Mouse (Mus musculus) erythroblast, embryonic 14.5 days (primary cell): ENCODE measurements around the gene Fgf9. TPM values are rescaled to one million over a fixed set of nuclear protein-coding genes. Genes with fewer than 3 reads are reported as not detected.

Experiments used
- H3K27me3 ChIP-seq: 2 replicates; pipeline ENCODE4 v1.6.1; 2012; ENCODE audit warnings: inconsistent platforms; ENCODE audit not compliant: control insufficient read depth
- H3K36me3 ChIP-seq: 2 replicates; pipeline ENCODE4 v1.6.1; 2012; ENCODE audit warnings: mild to moderate bottlenecking, inconsistent platforms; ENCODE audit not compliant: control insufficient read depth
- H3K4me1 ChIP-seq: 2 replicates; pipeline ENCODE4 v1.6.1; 2012; ENCODE audit warnings: inconsistent platforms; ENCODE audit not compliant: control insufficient read depth
- H3K4me3 ChIP-seq: replicated peaks from 2 replicates; pipeline ENCODE3; 2012; ENCODE audit warnings: moderate library complexity, mild to moderate bottlenecking, inconsistent platforms
- H3K9me3 ChIP-seq: 2 replicates; pipeline ENCODE4 v1.6.1; 2012; ENCODE audit warnings: low read length, inconsistent platforms, mixed read lengths; ENCODE audit not compliant: control insufficient read depth
- GATA1 ChIP-seq: IDR thresholded peaks from 2 replicates; pipeline ENCODE4 v1.6.1; 2012; ENCODE audit warnings: low read length, inconsistent platforms, mixed read lengths
- TAL1 ChIP-seq: IDR thresholded peaks from 3 replicates; pipeline ENCODE4 v1.6.1; 2012; ENCODE audit warnings: low read length, inconsistent platforms, mixed read lengths
- polyA plus RNA-seq: library from polyadenylated mRNA; stranded (reverse); fragments of >175 nt; gene quantifications from 2 replicates; pipeline ENCODE4 v1.2.3, GENCODE M21; 2012

Fgf9 gene
- polyA plus RNA-seq, result not detected in 2 replicates

DNA sequence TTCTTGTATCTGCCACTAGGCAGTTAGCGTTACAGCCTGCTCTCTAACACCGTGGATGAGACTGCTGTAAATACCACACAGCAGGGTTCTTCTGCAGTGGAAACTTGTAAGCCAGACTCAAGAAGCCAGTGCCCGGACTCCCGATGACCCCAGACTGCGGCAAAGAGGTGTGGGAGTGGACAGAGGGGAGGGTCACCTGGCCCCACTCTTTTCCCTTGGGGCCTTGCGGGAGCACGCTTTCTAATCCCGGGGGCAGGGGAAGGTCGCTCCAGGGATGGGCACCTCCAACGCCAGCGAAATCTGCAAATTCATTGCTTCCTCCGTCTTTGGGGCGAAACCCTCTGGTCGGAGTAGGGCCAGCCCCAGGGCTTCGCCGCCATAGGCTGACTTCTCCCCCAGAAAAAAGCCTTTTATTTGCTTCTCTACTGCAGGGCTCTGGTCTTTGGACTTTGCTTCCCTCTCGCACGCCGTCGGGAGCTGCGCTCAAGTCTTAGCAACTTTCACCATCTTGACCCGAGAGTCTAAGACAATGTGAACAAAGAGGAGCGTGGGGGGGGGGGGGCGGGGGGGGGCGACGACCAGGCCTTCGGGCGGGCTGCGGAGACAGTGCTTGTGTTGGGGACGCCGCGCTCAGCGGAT is at the start of gene Fgf9:
TSS of gene Fgf9 (plus strand) at position 67 of the 639 bp plus-strand sequence.
- TF ChIP-seq TAL1, result no peak
- TF ChIP-seq GATA1, result no peak
- Histone ChIP-seq H3K4me3 (peak within 1 kb of the TSS; percentile 15), H3K9me3 (peaks cover 2% of the 10 kb centered on the region; the same call in 1 of the 2 replicates), H3K4me1 (no peaks in the 10 kb centered on the region), H3K36me3 (no peaks in the 10 kb centered on the region), H3K27me3 (peaks cover 74% of the 10 kb centered on the region)

DNA sequence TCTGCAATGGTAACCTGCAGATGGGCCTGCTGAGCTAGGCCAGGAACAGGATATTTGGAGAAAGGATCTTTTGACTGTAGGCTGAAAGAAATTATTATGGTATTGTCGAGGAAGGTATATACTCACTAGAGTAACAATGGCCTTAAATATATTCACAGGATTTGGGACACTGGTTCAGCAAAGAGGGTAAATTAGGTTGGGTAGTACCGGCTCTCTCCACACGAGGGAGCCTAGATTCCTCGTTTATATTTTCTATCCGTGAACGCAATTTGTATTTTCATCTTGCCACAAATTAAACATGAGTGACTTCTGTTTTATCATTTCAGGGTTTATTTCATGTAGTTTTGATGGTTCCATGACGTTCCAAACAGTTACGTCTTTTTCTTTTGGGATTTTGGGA is 35.8 kb upstream of the Fgf9 start:
- Histone ChIP-seq H3K4me1 (no peaks in the 10 kb centered on the region), H3K9me3 (peaks cover 4% of the 10 kb centered on the region; the same call in 1 of the 2 replicates), H3K27me3 (no peaks in the 10 kb centered on the region), H3K4me3 (no peak overlapping the region), H3K36me3 (no peaks in the 10 kb centered on the region)
- TF ChIP-seq GATA1 (no peak), TAL1 (no peak)

DNA sequence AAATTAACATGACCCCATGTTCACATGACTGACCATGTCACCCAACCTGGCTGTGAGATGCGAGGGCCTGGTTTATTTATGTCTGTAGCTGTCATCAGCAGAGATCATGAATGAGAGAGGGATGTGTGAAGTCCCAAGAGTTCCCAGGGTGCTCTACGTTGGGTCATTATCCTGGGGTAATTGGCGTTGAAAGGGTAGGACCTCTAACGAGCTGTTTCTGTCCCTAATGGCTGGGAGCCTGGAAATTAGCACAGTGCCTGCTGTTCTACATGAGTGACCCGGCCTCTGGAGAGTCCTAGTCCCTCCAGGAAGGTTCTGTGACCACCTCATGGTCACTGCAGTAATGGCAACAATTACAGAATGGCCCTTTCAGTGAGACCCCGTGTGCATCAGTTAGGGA is 34.2 kb upstream of the Fgf9 start:
- Histone ChIP-seq H3K36me3 (no peaks in the 10 kb centered on the region), H3K4me3 (no peak overlapping the region), H3K27me3 (no peaks in the 10 kb centered on the region), H3K9me3 (no peaks in the 10 kb centered on the region), H3K4me1 (no peaks in the 10 kb centered on the region)
- no peak for TF ChIP-seq GATA1
- TF ChIP-seq TAL1, result no peak

DNA sequence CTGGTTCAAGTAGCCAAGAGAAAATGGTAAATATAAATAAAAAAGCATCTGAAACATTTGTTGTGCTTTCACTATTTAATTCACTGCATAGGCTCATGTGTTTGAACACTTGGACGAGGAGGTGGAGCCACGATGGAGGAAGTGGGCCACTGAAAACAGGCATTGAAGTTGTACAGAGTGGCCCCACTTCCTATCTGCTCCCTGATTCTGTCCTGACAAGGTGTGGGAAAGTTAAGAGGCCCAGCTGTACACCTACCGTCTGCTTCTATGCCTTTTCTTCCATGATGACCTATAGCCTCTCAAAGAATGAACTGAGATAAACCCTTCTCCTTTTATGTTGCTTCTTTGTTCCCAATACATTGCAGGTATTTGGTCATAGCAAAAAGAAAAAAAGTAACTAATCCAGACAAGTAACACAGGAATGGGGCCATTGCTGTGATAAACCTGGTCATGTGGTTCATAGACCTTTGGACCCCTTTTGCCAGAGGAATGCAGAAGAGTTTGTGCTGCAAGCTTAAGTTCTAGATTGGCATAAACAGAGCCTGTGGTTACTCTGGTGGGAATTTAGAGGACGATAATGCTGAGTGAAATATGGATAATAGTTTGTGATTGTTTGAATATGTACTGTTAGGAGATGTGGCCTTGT is 23.6 kb upstream of the Fgf9 start:
- TF ChIP-seq GATA1, result no peak

DNA sequence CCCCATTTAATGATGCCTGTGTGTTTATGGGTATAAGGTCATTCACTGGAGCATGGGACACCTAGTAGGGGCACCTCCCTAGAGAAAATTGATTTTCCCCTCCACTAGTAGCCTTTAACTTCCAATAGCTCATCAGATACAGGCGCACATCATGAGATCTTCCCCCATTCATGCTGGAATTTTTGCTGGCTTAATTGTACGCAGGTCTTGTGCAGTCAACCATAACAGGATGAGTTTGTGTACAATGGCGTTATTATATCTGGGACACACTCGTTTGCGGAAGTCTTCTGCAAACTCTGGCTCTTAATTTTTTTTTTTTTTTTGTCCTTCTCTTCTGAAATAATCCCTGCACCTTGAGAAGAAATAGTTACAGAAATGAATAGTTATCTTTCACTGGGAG is 19.7 kb upstream of the Fgf9 start:
- peaks cover 5% of the 10 kb centered on the region for H3K9me3 ChIP-seq
- H3K4me1 ChIP-seq, result no peaks in the 10 kb centered on the region
- no peak for TF ChIP-seq TAL1
- TF ChIP-seq GATA1, result no peak

More for the DNA sequence above, 23.6 kb upstream of the Fgf9 start:
- Histone ChIP-seq H3K9me3 (no peaks in the 10 kb centered on the region), H3K36me3 (no peaks in the 10 kb centered on the region), H3K4me1 (no peaks in the 10 kb centered on the region), H3K4me3 (no peak overlapping the region), H3K27me3 (no peaks in the 10 kb centered on the region)

DNA sequence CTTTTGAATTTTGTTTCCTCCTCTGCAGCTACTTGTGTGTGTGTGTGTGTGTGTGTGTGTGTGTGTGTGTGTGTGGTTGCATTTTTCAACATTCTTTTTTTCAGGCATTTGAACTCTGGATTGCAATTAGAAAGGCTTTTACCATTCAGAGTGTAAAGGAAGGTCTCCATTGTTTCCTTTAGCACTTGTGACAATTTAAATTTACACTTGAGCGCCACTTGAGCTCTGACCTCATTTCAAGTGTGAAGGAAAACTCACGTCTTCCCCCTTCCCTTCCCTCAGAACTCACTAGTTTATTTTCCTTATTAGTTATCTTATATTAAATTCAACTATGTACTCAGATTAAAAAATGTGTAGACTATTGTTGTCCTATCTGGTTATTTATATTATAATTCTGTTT is 2.8 kb upstream of the Fgf9 start:
- Histone ChIP-seq H3K27me3 (peaks cover 44% of the 10 kb centered on the region), H3K4me3 (no peak overlapping the region), H3K9me3 (no peaks in the 10 kb centered on the region; the same call in 1 of the 2 replicates), H3K36me3 (no peaks in the 10 kb centered on the region), H3K4me1 (no peaks in the 10 kb centered on the region)
- TF ChIP-seq TAL1 (no peak), GATA1 (no peak)

More for the DNA sequence above, 19.7 kb upstream of the Fgf9 start:
- Histone ChIP-seq H3K36me3 (no peaks in the 10 kb centered on the region), H3K4me3 (no peak overlapping the region), H3K27me3 (no peaks in the 10 kb centered on the region)

DNA sequence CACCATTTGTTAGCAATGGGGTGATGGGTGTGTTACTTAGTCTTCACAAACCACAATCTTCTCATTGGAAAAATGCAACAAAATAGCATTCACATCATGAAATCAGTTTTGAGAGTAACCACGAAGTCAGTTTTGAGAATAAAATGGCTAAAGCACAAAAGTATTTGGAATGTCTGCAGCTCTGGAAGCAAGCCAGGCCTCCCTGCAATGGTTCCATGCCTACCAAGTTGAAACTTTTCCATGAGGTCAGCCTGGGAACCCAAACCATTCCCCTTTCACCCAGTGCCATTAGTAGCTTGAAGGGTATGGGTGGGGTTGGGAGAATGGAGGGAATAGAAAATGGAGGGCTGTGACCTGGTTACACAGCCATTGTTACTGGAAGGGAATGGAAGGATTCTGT is 1.7 kb upstream of the Fgf9 start:
- H3K9me3 ChIP-seq, result no peaks in the 10 kb centered on the region; the same call in 1 of the 2 replicates
- TF ChIP-seq TAL1 (no peak), GATA1 (no peak)
- no peaks in the 10 kb centered on the region for H3K36me3 ChIP-seq
- peaks cover 55% of the 10 kb centered on the region for H3K27me3 ChIP-seq
- H3K4me1 ChIP-seq, result no peaks in the 10 kb centered on the region
- H3K4me3 ChIP-seq, result no peak overlapping the region

DNA sequence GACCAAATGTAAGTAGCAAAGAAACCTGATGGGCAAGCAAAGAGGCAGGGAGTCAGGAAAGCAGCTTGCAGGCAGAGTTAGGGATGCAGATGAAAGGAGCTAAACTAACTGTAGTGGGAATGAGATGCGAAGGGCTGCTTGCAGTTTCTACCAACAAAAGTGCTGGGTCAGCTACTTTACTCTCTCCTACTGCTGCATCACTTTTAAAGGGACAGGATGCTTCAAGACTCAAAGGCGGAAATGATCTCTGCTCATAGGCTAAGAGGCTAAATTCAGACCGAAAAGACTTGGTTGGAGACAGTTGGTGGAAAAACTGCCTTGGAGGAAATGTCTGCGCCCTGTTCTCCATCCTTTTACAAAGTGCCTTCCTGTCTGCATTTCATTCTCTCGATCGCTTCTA is 420 bp upstream of the Fgf9 start:
- Histone ChIP-seq H3K4me1 (no peaks in the 10 kb centered on the region), H3K9me3 (peaks cover 2% of the 10 kb centered on the region; the same call in 1 of the 2 replicates), H3K36me3 (no peaks in the 10 kb centered on the region), H3K27me3 (peaks cover 68% of the 10 kb centered on the region), H3K4me3 (no peak overlapping the region)
- no peak for TF ChIP-seq GATA1

DNA sequence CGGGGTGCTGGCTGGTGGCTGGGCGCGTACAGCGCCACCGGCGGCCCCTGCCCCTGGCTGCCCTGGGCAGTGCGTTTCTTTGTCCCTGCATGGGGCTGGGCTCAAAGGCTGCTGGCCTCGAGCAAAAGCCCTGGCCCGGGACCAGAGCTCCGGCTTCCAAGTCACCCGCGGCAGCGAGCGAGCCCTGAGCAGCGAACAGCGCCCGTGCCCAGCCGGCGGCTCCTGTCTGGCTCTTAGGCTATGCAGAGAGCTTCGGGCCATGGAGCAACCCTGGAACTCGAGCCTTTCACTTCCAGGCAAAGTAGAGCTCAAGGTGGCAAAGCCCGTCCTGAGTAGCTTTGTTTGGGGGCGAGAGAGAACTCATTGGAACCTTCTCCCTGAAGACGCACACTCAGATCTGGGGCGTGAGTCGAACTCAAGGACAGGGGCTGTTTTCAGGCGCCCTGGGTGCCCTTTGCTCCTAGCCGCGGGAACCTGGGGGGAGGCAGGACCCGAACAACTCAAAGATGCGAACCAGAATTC is 834 bp downstream of the Fgf9 start:
- TF ChIP-seq TAL1, result no peak
- TF ChIP-seq GATA1, result no peak
- H3K27me3 ChIP-seq, result peaks cover 80% of the 10 kb centered on the region
- peaks cover 2% of the 10 kb centered on the region; the same call in 1 of the 2 replicates for H3K9me3 ChIP-seq
- H3K4me3 ChIP-seq, result peak overlapping the region; percentile 15
- no peaks in the 10 kb centered on the region for H3K4me1 ChIP-seq
- H3K36me3 ChIP-seq, result no peaks in the 10 kb centered on the region
